Mouse (Mus musculus): ENCODE data around the gene Clec5a. TPM values are rescaled to one million over a fixed set of nuclear protein-coding genes. Genes with fewer than 3 reads are reported as not detected.

Clec5a gene
- polyA plus RNA-seq, 1 experiment from 2014 or later = 11.1 TPM

- ATAC-seq (ENCODE audit: insufficient read depth) = no peak
- no peak overlapping the region for H3K27ac ChIP-seq (replicated peaks)
- H3K9me3 ChIP-seq (replicated peaks) = no peaks in the 10 kb centered on the region
- H3K4me1 ChIP-seq (replicated peaks) = no peaks in the 10 kb centered on the region
- H3K27me3 ChIP-seq = no peaks in the 10 kb centered on the region
- WGBS (ENCODE audit: insufficient replicate concordance) = 39% methylated on average over 6 of the region's 6 CpGs
- H3K4me2 ChIP-seq = no peak overlapping the region
- no peaks in the 10 kb centered on the region for H3K36me3 ChIP-seq (replicated peaks)
- H3K4me3 ChIP-seq (replicated peaks) = 0 out of 2 replicates have a peak overlapping the region, but pooled peaks have one; percentile 2
- no peak overlapping the region for H3K9ac ChIP-seq
These were observed 1.3 kb downstream of the Clec5a start for GRCm38 (mm10) chr6:40584336-40584735.

- Histone ChIP-seq H3K4me1 (replicated peaks) (no peaks in the 10 kb centered on the region), H3K36me3 (replicated peaks) (no peaks in the 10 kb centered on the region), H3K9me3 (replicated peaks) (no peaks in the 10 kb centered on the region), H3K9ac (no peak overlapping the region), H3K27ac (replicated peaks) (no peak overlapping the region), H3K27me3 (no peaks in the 10 kb centered on the region), H3K4me3 (replicated peaks) (no peak overlapping the region), H3K4me2 (no peak overlapping the region)
- WGBS (ENCODE audit: insufficient replicate concordance) = 35% methylated on average over 1 of the region's 1 CpGs
- ATAC-seq (ENCODE audit: insufficient read depth) = no peak
These were observed 9.3 kb downstream of the Clec5a start for GRCm38 (mm10) chr6:40576305-40576704.

GRCm38 (mm10) chr6:40573618-40574017 is 12.0 kb downstream of the Clec5a start:
- no peak overlapping the region for H3K27ac ChIP-seq (replicated peaks)
- H3K9me3 ChIP-seq (replicated peaks) = no peaks in the 10 kb centered on the region
- H3K27me3 ChIP-seq = no peaks in the 10 kb centered on the region
- H3K4me1 ChIP-seq (replicated peaks) = no peaks in the 10 kb centered on the region
- H3K4me2 ChIP-seq = no peak overlapping the region
- no peaks in the 10 kb centered on the region for H3K36me3 ChIP-seq (replicated peaks)
- WGBS (ENCODE audit: insufficient replicate concordance) = 48% methylated on average over 3 of the region's 3 CpGs
- H3K4me3 ChIP-seq (replicated peaks) = no peak overlapping the region
- ATAC-seq (ENCODE audit: insufficient read depth) = no peak
- no peak overlapping the region for H3K9ac ChIP-seq

GRCm38 (mm10) chr6:40569187-40569586 is 16.4 kb downstream of the Clec5a start, which contains the start of gene Olfr460:
Gene Olfr460, plus strand, starts transcription at chr6:40569487.
- WGBS (ENCODE audit: insufficient replicate concordance) = 66% methylated on average over 3 of the region's 3 CpGs
- Histone ChIP-seq H3K4me2 (no peak within 1 kb of the TSS), H3K27ac (replicated peaks) (no peak within 1 kb of the TSS), H3K9ac (no peak within 1 kb of the TSS), H3K4me1 (replicated peaks) (no peaks in the 10 kb centered on the region), H3K4me3 (replicated peaks) (no peak within 1 kb of the TSS), H3K36me3 (replicated peaks) (no peaks in the 10 kb centered on the region), H3K27me3 (no peaks in the 10 kb centered on the region), H3K9me3 (replicated peaks) (no peaks in the 10 kb centered on the region)
- no peak for ATAC-seq (ENCODE audit: insufficient read depth)

- Histone ChIP-seq H3K36me3 (replicated peaks) (no peaks in the 10 kb centered on the region), H3K27ac (replicated peaks) (no peak within 1 kb of the TSS), H3K9me3 (replicated peaks) (no peaks in the 10 kb centered on the region), H3K4me1 (replicated peaks) (no peaks in the 10 kb centered on the region), H3K4me2 (no peak within 1 kb of the TSS), H3K4me3 (replicated peaks) (no peak within 1 kb of the TSS), H3K27me3 (no peaks in the 10 kb centered on the region), H3K9ac (no peak within 1 kb of the TSS)
- no peak for ATAC-seq (ENCODE audit: insufficient read depth)
- WGBS (ENCODE audit: insufficient replicate concordance) = 37% methylated on average over 2 of the region's 2 CpGs
These were observed 30.7 kb downstream of the Clec5a start, which contains the start of gene Olfr461 for GRCm38 (mm10) chr6:40554950-40555349. Gene Olfr461, minus strand, starts transcription at chr6:40555050.

- 56% methylated on average over 10 of the region's 10 CpGs for WGBS (ENCODE audit: insufficient replicate concordance)
- no peak for ATAC-seq (ENCODE audit: insufficient read depth)
- no peak overlapping the region for H3K4me3 ChIP-seq (replicated peaks)
These were observed 40.9 kb downstream of the Clec5a start for GRCm38 (mm10) chr6:40544690-40545089.

More at GRCm38 (mm10) chr6:40544690-40545089, 40.9 kb downstream of the Clec5a start:
- Histone ChIP-seq H3K9me3 (replicated peaks) (no peaks in the 10 kb centered on the region), H3K9ac (no peak overlapping the region), H3K4me1 (replicated peaks) (no peaks in the 10 kb centered on the region), H3K27ac (replicated peaks) (no peak overlapping the region), H3K4me2 (no peak overlapping the region), H3K27me3 (no peaks in the 10 kb centered on the region), H3K36me3 (replicated peaks) (no peaks in the 10 kb centered on the region)

Other genes with a start within 250 kb of the Clec5a start
- gene E330009J07Rik, start 149.7 kb downstream of the Clec5a start, polyA plus RNA-seq (2015; fragmentation: Nextera tagmentation; extraction: Ambion mirVana) = 1.7 and 2.2 TPM in 2 replicates
- not detected in 2 replicates for gene Wee2, start 146.7 kb downstream of the Clec5a start, polyA plus RNA-seq (2015; fragmentation: Nextera tagmentation; extraction: Ambion mirVana)
- 45.7 and 53.0 TPM in 2 replicates for gene Ssbp1, start 114.5 kb downstream of the Clec5a start, polyA plus RNA-seq (2015; fragmentation: Nextera tagmentation; extraction: Ambion mirVana)
- gene Tas2r137, start 94.6 kb downstream of the Clec5a start, polyA plus RNA-seq (2015; fragmentation: Nextera tagmentation; extraction: Ambion mirVana) = not detected in 2 replicates
- gene Tas2r108, start 92.3 kb downstream of the Clec5a start, polyA plus RNA-seq (2015; fragmentation: Nextera tagmentation; extraction: Ambion mirVana) = not detected in 2 replicates
- not detected in 2 replicates for gene Prss37, start 66.3 kb downstream of the Clec5a start, polyA plus RNA-seq (2015; fragmentation: Nextera tagmentation; extraction: Ambion mirVana)
- gene Olfr461, start 30.8 kb downstream of the Clec5a start, polyA plus RNA-seq (2015; fragmentation: Nextera tagmentation; extraction: Ambion mirVana) = not detected in 2 replicates
- gene Olfr460, start 16.3 kb downstream of the Clec5a start, polyA plus RNA-seq (2015; fragmentation: Nextera tagmentation; extraction: Ambion mirVana) = not detected in 2 replicates
- gene Tas2r138, start 27.5 kb upstream of the Clec5a start, polyA plus RNA-seq (2015; fragmentation: Nextera tagmentation; extraction: Ambion mirVana) = not detected in 2 replicates
- gene Mgam, start 43.0 kb upstream of the Clec5a start, polyA plus RNA-seq (2015; fragmentation: Nextera tagmentation; extraction: Ambion mirVana) = 1.7 and 2.1 TPM in 2 replicates